Mouse (Mus musculus) right cerebral cortex, adult 2 months (tissue): ENCODE measurements around the gene Naa38.

Source experiments
- DNase-seq, 2 experiments: peaks; one replicate each; pipeline ENCODE4 v3.0.0; 2021 to 2022; ENCODE audit warnings: low spot score in 2 of 2

Gene Naa38

GRCm38 (mm10) chr11:69395235-69395633, at the start of gene Naa38, which contains the start of gene Cyb5d1:
Naa38 (plus strand) TSS chr11:69395487.
Cyb5d1 (minus strand) TSS chr11:69395631.
- peak; percentile 94 for DNase-seq

GRCm38 (mm10) chr11:69346441-69346840, 48.8 kb upstream of the Naa38 start:
- DNase-seq, result no peak

GRCm38 (mm10) chr11:69356544-69356943, 38.7 kb upstream of the Naa38 start:
- DNase-seq, result no peak

- no peak for DNase-seq
Observed at GRCm38 (mm10) chr11:69357690-69358089, 37.6 kb upstream of the Naa38 start.

- no peak for DNase-seq
Observed at GRCm38 (mm10) chr11:69362021-69362420, 33.3 kb upstream of the Naa38 start.

GRCm38 (mm10) chr11:69362479-69362878, 32.8 kb upstream of the Naa38 start:
- no peak for DNase-seq

- no peak for DNase-seq
Observed at GRCm38 (mm10) chr11:69364376-69364775, 30.9 kb upstream of the Naa38 start.

- DNase-seq, result peak; percentile 85 to 86
Observed at GRCm38 (mm10) chr11:69364910-69365309, 30.4 kb upstream of the Naa38 start.

- no peak for DNase-seq
Observed at GRCm38 (mm10) chr11:69365722-69366121, 29.6 kb upstream of the Naa38 start.

GRCm38 (mm10) chr11:69366157-69366854, 29.0 kb upstream of the Naa38 start:
- peak; percentile 96 for DNase-seq

GRCm38 (mm10) chr11:69366855-69367615, 28.3 kb upstream of the Naa38 start:
- peak; percentile 49 to 60 for DNase-seq

GRCm38 (mm10) chr11:69367616-69368355, 27.5 kb upstream of the Naa38 start:
- peak in 1 of 2 experiments; percentile 26 for DNase-seq

GRCm38 (mm10) chr11:69368356-69369214, 26.7 kb upstream of the Naa38 start:
- no peak for DNase-seq

- no peak for DNase-seq
Observed at GRCm38 (mm10) chr11:69369215-69369989, 25.9 kb upstream of the Naa38 start, which contains the start of gene Chd3. Chd3 (minus strand) TSS chr11:69369406.

- no peak for DNase-seq
Observed at GRCm38 (mm10) chr11:69369990-69370816, 25.1 kb upstream of the Naa38 start.

- no peak for DNase-seq
Observed at GRCm38 (mm10) chr11:69370817-69371215, 24.5 kb upstream of the Naa38 start.

- peak in 1 of 2 experiments; percentile 10 for DNase-seq
Observed at GRCm38 (mm10) chr11:69371601-69372000, 23.7 kb upstream of the Naa38 start.

GRCm38 (mm10) chr11:69372056-69372779, 23.1 kb upstream of the Naa38 start:
- peak; percentile 76 to 77 for DNase-seq

- DNase-seq, result no peak
Observed at GRCm38 (mm10) chr11:69372780-69373170, 22.5 kb upstream of the Naa38 start.
